Mouse (Mus musculus) ES-E14 (cell line): ENCODE data around the gene Slc1a1.

ENCODE experiments used
- CHD2 ChIP-seq: IDR thresholded peaks from 2 replicates; pipeline ENCODE4 v1.6.1; 2014; ENCODE audit warnings: mild to moderate bottlenecking, low read depth, low read length, inconsistent platforms
- HCFC1 ChIP-seq: IDR thresholded peaks from 2 replicates; pipeline ENCODE4 v1.6.1; 2012; ENCODE audit warnings: low read length, inconsistent platforms, borderline replicate concordance; ENCODE audit not compliant: insufficient read depth
- MAFK ChIP-seq: IDR thresholded peaks from 2 replicates; pipeline ENCODE4 v1.6.1; 2014; ENCODE audit warnings: mild to moderate bottlenecking, low read depth, low read length, inconsistent platforms; ENCODE audit not compliant: insufficient read depth
- ZC3H11A ChIP-seq: IDR thresholded peaks from 2 replicates; pipeline ENCODE4 v1.6.1; 2012; ENCODE audit warnings: low read depth, mild to moderate bottlenecking, inconsistent platforms, low read length, borderline replicate concordance
- ZNF384 ChIP-seq: IDR thresholded peaks from 2 replicates; pipeline ENCODE4 v1.6.1; 2012; ENCODE audit warnings: low read depth, low read length, inconsistent platforms

DNA sequence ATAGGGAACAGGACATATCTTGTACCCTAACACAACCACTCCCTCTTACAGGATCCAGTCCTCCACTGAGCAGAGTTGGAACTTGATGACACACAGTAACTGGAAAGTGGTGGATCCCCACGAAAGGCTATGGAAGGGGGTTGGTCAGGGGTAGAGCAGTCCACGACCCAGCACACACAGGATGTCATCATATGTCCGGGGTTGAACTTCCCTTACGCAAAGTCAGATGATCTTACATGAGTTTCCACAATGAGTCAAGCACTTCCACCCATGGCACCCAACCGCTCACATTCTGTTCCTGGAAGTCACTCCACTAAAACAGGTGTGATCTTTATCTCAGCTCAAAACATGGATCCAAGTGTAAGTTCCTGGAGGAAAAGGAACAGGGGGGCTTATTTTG is 83.0 kb downstream of the Slc1a1 start:
- no peak for TF ChIP-seq MAFK
- no peak for TF ChIP-seq CHD2
- no peak for TF ChIP-seq ZC3H11A
- no peak for TF ChIP-seq HCFC1
- TF ChIP-seq ZNF384: no peak
